Mouse (Mus musculus) embryonic facial prominence, embryonic 10.5 days (tissue): ENCODE results near the gene Tomm34. TPM values are rescaled to one million over a fixed set of nuclear protein-coding genes. Genes with fewer than 3 reads are reported as not detected.
A peak's percentile ranks its signal among the peaks of the same experiment; 100 is the strongest.

ENCODE experiments used
- DNase-seq: peaks from one replicate; pipeline ENCODE4 v3.0.0-alpha.2; 2017; ENCODE audit warnings: low spot score
- H3K27ac ChIP-seq: fragments of 300-500 bp; sonication (generic); replicated peaks from 2 replicates; pipeline ENCODE4 v1.5.1; 2016; ENCODE audit warnings: mild to moderate bottlenecking
- H3K27me3 ChIP-seq: fragments of 300-500 bp; sonication (generic); replicated peaks from 2 replicates; pipeline ENCODE4 v1.6.1; 2016; ENCODE audit warnings: low read depth, mild to moderate bottlenecking; ENCODE audit not compliant: poor library complexity, severe bottlenecking
- H3K36me3 ChIP-seq: fragments of 300-500 bp; sonication (generic); replicated peaks from 2 replicates; pipeline ENCODE4 v1.6.1; 2016; ENCODE audit warnings: mild to moderate bottlenecking, moderate library complexity
- H3K4me1 ChIP-seq: fragments of 300-500 bp; sonication (generic); 2 replicates; pipeline ENCODE4 v1.6.1; 2016
- H3K4me3 ChIP-seq: fragments of 300-500 bp; sonication (generic); 2 replicates; pipeline ENCODE4 v1.5.1; 2016; ENCODE audit warnings: mild to moderate bottlenecking, moderate library complexity
- H3K9me3 ChIP-seq: fragments of 300-500 bp; sonication (generic); 2 replicates; pipeline ENCODE4 v1.6.1; 2016; ENCODE audit warnings: mild to moderate bottlenecking
- WGBS: fragments of 180-500 bp; shearing (Covaris S2); methylation state at CpG from one replicate; pipeline ENCODE4 v1.1.7; 2016; 5-methylcytosine and 5-hydroxymethylcytosine counted together
- polyA plus RNA-seq: library from polyadenylated mRNA; unstranded; fragments of >200 nt; fragmentation: Nextera tagmentation; extraction: Ambion mirVana; gene quantifications from 2 replicates; pipeline ENCODE4 v1.2.1, GENCODE M21; 2016

The Tomm34 gene
- polyA plus RNA-seq, 1 experiment from 2014 or later, result 68.1 TPM

- H3K27me3 ChIP-seq, result no peaks in the 10 kb centered on the region
Measured at GRCm38 (mm10) chr2:164094152-164094551, 23.2 kb upstream of the Tomm34 start.

GRCm38 (mm10) chr2:164089508-164089907, 18.5 kb upstream of the Tomm34 start:
- Histone ChIP-seq H3K9me3 (no peaks in the 10 kb centered on the region), H3K4me1 (no peaks in the 10 kb centered on the region), H3K27ac (no peak overlapping the region), H3K4me3 (no peak overlapping the region), H3K27me3 (no peaks in the 10 kb centered on the region), H3K36me3 (peaks cover 88% of the 10 kb centered on the region)
- WGBS, result 89% methylated on average over 4 of the region's 4 CpGs
- DNase-seq, result no peak

More at GRCm38 (mm10) chr2:164094152-164094551, 23.2 kb upstream of the Tomm34 start:
- Histone ChIP-seq H3K27ac (no peak overlapping the region), H3K36me3 (peaks cover 79% of the 10 kb centered on the region), H3K4me1 (no peaks in the 10 kb centered on the region), H3K4me3 (no peak overlapping the region), H3K9me3 (no peaks in the 10 kb centered on the region)
- no peak for DNase-seq
- WGBS, result 82% methylated on average over 7 of the region's 7 CpGs

GRCm38 (mm10) chr2:164087416-164088017, 16.5 kb upstream of the Tomm34 start:
- no peak for DNase-seq
- H3K4me1 ChIP-seq, result no peaks in the 10 kb centered on the region
- WGBS, result 91% methylated on average over 6 of the region's 6 CpGs
- H3K36me3 ChIP-seq, result peaks cover 97% of the 10 kb centered on the region
- H3K9me3 ChIP-seq, result no peaks in the 10 kb centered on the region
- H3K27ac ChIP-seq, result no peak overlapping the region
- H3K4me3 ChIP-seq, result no peak overlapping the region
- H3K27me3 ChIP-seq, result no peaks in the 10 kb centered on the region

- 93% methylated on average over 7 of the region's 7 CpGs for WGBS
- Histone ChIP-seq H3K9me3 (no peaks in the 10 kb centered on the region), H3K36me3 (peaks cover 100% of the 10 kb centered on the region), H3K4me3 (no peak overlapping the region), H3K4me1 (no peaks in the 10 kb centered on the region), H3K27me3 (no peaks in the 10 kb centered on the region), H3K27ac (no peak overlapping the region)
- DNase-seq, result no peak
Measured at GRCm38 (mm10) chr2:164084342-164084700, 13.4 kb upstream of the Tomm34 start.

- no peaks in the 10 kb centered on the region for H3K27me3 ChIP-seq
- DNase-seq, result no peak
- no peaks in the 10 kb centered on the region for H3K4me1 ChIP-seq
- H3K9me3 ChIP-seq, result no peaks in the 10 kb centered on the region
- no peak overlapping the region for H3K4me3 ChIP-seq
- WGBS, result 91% methylated on average over 18 of the region's 19 CpGs
- no peak overlapping the region for H3K27ac ChIP-seq
- H3K36me3 ChIP-seq, result peaks cover 98% of the 10 kb centered on the region
Measured at GRCm38 (mm10) chr2:164083609-164084341, 12.8 kb upstream of the Tomm34 start.

- WGBS, result 90% methylated on average over 10 of the region's 10 CpGs
- Histone ChIP-seq H3K36me3 (peaks cover 85% of the 10 kb centered on the region), H3K27me3 (no peaks in the 10 kb centered on the region), H3K4me1 (no peaks in the 10 kb centered on the region), H3K4me3 (no peak overlapping the region), H3K9me3 (no peaks in the 10 kb centered on the region), H3K27ac (no peak overlapping the region)
- DNase-seq, result no peak
Measured at GRCm38 (mm10) chr2:164082175-164082574, 11.2 kb upstream of the Tomm34 start.

- Histone ChIP-seq H3K9me3 (no peaks in the 10 kb centered on the region), H3K27ac (no peak overlapping the region), H3K4me1 (no peaks in the 10 kb centered on the region), H3K36me3 (peaks cover 82% of the 10 kb centered on the region), H3K27me3 (no peaks in the 10 kb centered on the region), H3K4me3 (no peak overlapping the region)
- WGBS, result 95% methylated on average over 10 of the region's 10 CpGs
- DNase-seq, result no peak
Measured at GRCm38 (mm10) chr2:164081577-164081976, 10.6 kb upstream of the Tomm34 start.

- no peaks in the 10 kb centered on the region for H3K27me3 ChIP-seq
- H3K9me3 ChIP-seq, result no peaks in the 10 kb centered on the region
- peaks cover 61% of the 10 kb centered on the region for H3K36me3 ChIP-seq
- DNase-seq, result no peak
- H3K27ac ChIP-seq, result no peak overlapping the region
- H3K4me3 ChIP-seq, result no peak overlapping the region
- peaks cover 15% of the 10 kb centered on the region for H3K4me1 ChIP-seq
- WGBS, result 91% methylated on average over 6 of the region's 6 CpGs
Measured at GRCm38 (mm10) chr2:164079488-164079887, 8.5 kb upstream of the Tomm34 start.

GRCm38 (mm10) chr2:164077875-164078274, 6.9 kb upstream of the Tomm34 start:
- Histone ChIP-seq H3K4me3 (no peak overlapping the region), H3K9me3 (no peaks in the 10 kb centered on the region), H3K27me3 (no peaks in the 10 kb centered on the region), H3K4me1 (peaks cover 16% of the 10 kb centered on the region), H3K36me3 (peaks cover 45% of the 10 kb centered on the region), H3K27ac (no peak overlapping the region)
- 90% methylated on average over 5 of the region's 5 CpGs for WGBS
- no peak for DNase-seq

- no peak for DNase-seq
- H3K4me1 ChIP-seq, result peaks cover 20% of the 10 kb centered on the region
- 92% methylated on average over 8 of the region's 8 CpGs for WGBS
- H3K36me3 ChIP-seq, result peaks cover 36% of the 10 kb centered on the region
- no peak overlapping the region for H3K4me3 ChIP-seq
- H3K27me3 ChIP-seq, result no peaks in the 10 kb centered on the region
- H3K27ac ChIP-seq, result no peak overlapping the region
- H3K9me3 ChIP-seq, result no peaks in the 10 kb centered on the region
Measured at GRCm38 (mm10) chr2:164076874-164077425, 6.0 kb upstream of the Tomm34 start.

GRCm38 (mm10) chr2:164075088-164075487, 4.1 kb upstream of the Tomm34 start:
- H3K4me3 ChIP-seq, result peak overlapping the region; percentile 95
- H3K27ac ChIP-seq, result no peak overlapping the region
- 59% methylated on average over 5 of the region's 5 CpGs for WGBS
- H3K9me3 ChIP-seq, result no peaks in the 10 kb centered on the region
- no peaks in the 10 kb centered on the region for H3K27me3 ChIP-seq
- DNase-seq, result no peak
- H3K4me1 ChIP-seq, result peaks cover 32% of the 10 kb centered on the region
- peaks cover 17% of the 10 kb centered on the region for H3K36me3 ChIP-seq

GRCm38 (mm10) chr2:164073918-164074578, 3.1 kb upstream of the Tomm34 start:
- under 1% methylated on average over 48 of the region's 48 CpGs for WGBS
- Histone ChIP-seq H3K4me1 (peaks cover 42% of the 10 kb centered on the region), H3K36me3 (peaks cover 7% of the 10 kb centered on the region; the same call in 1 of the 2 replicates), H3K27me3 (no peaks in the 10 kb centered on the region), H3K9me3 (no peaks in the 10 kb centered on the region), H3K27ac (peak overlapping the region; percentile 87), H3K4me3 (peak overlapping the region; percentile 95)
- DNase-seq, result peak; percentile 98
